Mouse (Mus musculus): ENCODE results near the gene Mcoln2.

Gene Mcoln2

DNA sequence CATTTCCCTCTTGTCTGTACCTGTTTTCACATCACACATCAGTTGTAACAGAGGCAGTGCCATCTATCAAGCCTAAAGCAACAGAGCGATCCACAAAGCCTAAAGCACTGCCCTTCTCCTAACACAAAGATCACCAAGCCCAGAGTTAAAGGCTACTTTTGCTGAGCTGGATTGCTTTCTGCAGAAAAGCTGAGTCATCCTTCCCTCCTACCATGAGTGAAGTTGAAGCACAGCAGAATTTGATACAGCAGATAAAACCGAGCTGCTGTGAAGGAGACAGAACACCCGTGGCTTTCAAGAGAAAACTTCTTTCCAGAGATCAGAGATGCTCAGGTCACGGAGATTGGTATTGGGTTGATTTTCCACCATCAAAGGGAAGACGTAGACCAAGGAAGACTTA is 3.5 kb upstream of the Mcoln2 start:
- DNase-seq, result no peak

GRCm38 (mm10) chr3:146150058-146150400 is 396 bp downstream of the Mcoln2 start:
- DNase-seq, result peak; percentile 9

DNA sequence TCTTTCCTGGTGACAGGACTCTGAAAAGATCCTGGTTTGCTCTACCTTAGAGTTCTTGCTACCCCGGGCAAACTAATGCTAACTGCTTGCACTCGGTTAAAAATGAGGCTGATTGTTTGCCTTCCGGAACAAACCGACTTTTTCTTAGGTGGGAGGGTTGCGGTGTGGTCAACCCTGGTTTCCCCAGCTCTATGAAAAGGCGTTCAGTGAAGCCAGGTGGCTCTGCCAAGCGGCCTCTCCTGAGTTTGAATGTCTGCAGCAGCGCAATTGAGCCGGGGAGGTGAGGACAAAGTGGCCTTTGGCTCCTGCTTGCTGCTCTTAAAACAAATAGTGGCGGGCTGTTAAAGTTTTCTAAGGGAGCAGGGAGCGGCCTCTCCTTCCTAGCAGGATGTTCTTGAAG is 927 bp downstream of the Mcoln2 start:
- DNase-seq, result peak; percentile 49

GRCm38 (mm10) chr3:146151328-146151727 is 1.7 kb downstream of the Mcoln2 start:
- DNase-seq, result no peak

- DNase-seq, result no peak
Observed at GRCm38 (mm10) chr3:146151755-146152154, 2.1 kb downstream of the Mcoln2 start.

GRCm38 (mm10) chr3:146152348-146152747 is 2.7 kb downstream of the Mcoln2 start:
- no peak for DNase-seq

DNA sequence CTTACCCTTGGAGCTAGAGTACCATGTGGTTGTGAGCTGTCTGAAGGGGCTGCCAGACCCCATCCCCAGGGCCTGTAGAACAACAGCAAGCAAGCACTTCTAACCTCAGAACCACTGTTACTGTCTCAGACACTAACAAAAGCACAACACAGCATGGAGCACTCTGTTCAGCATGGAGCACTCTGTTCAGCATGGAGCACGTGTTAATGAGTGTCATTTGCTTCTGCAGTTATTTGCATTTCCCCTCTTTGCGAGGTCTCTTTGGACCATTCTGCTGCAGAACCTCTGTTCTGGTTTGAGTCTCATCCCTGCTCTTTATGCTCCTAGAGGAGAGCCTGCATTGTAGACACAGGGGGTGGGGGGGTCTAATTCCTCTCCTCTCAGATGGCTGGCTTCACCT is 3.3 kb downstream of the Mcoln2 start:
- no peak for DNase-seq

- no peak for DNase-seq
Observed at GRCm38 (mm10) chr3:146153862-146154611, 4.4 kb downstream of the Mcoln2 start.

DNA sequence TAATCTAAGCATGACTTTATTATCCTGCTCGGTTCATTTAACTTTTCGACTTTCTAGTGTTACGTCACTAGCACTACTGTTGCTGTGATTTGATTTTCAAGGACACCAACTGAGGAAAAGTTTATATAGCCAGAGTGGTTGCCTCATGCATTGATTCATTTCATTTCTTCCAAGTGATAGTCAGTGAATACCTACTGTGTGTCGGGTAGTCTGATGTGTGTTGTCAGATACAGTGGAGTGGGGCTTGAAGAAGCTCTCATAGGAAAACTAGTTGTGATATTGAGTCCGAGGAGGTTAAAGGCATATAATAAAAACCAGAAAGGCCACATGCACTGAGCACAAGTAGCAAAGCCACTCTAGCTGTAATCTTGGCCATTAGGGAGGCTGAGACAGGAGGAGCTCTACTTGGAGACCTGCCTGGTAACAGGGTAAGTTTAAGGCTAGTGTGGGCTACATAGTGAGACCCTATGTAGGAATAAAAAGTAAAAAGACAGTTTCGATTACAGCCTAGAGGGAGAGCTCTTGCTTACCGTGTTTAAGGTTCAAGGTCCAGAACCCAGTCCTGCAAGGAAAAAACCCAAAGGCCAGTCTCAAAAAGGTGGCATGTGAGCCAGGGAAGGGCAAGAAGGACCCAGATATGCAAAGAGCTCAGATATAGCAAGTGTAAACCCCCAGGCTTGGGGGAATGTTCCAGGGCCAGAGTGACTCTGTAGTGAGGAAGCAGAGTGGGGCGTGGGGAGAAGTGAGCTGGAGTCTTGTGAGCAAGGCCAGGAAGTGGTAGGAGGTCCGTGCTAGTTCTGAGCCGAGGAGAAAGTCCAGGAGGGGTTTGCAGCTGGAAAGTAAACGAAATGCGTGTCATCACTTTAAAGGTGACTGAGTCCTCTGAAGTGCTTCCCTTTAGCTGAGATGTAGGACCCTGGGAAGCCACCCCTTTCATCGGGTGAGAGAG is 6.3 kb downstream of the Mcoln2 start:
- no peak for DNase-seq

DNA sequence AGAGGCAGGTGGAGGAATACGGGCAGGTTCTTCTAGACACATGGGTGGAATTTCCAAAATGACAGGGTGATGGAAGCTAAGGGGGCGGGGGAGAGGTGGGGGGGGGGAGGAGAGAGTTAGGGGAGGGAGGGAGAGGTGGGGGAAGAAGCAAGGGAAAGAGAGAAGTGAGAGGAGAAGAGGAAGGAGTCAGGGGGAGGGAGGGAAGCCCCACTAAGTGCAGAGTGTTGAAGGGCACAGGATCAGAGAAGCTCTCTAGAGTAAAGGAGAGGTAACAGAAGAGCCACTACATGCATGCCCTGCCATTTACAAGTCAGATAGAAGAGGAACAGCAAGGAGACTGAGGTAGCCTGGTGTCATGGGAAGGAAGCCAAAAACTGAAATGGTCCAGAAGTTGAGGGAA is 7.2 kb downstream of the Mcoln2 start:
- DNase-seq, result no peak

- no peak for DNase-seq
Observed at GRCm38 (mm10) chr3:146158039-146158438, 8.4 kb downstream of the Mcoln2 start.

GRCm38 (mm10) chr3:146159360-146159759 is 9.7 kb downstream of the Mcoln2 start:
- no peak for DNase-seq

GRCm38 (mm10) chr3:146162197-146162596 is 12.6 kb downstream of the Mcoln2 start:
- no peak for DNase-seq

- DNase-seq, result no peak
Observed at GRCm38 (mm10) chr3:146169356-146169755, 19.7 kb downstream of the Mcoln2 start.

DNA sequence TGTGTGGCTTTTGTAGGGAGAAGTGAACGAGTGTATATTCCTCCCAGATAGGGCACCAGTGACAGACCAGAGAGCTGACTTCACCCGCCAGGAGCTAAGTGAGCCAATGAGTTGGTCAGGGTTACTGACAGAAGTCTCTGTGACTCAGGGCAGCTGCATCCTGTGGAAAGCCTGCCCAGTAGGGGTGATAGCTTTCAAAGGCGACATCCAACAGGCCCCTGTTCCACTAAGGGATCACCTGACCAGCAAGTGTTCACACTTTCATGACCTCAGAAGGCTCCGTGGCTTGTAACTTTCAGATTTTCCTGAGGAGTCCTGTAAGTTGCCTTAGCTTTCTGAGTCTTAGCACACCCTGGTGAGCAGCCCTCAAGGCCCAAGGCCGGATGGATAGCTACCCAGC is 23.4 kb downstream of the Mcoln2 start:
- DNase-seq, result no peak

DNA sequence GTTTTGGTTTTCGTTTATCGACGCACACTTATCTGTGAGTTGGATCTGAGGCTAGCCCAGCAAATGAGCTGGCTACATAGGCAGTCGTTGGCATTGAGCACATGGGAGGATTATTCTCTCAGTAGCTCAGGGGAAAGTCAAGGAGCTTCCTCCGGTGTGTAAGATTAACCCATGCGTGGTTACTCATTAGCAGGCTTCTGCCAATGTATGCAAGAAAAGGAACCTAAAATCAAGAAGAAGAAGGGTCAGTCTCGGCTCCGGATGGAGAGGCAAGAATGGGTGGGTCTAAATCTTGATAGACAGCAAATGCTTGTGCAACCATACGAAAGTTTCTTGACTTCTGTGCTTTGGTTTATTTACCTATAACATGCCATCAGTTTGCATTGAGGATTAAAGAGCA is 24.6 kb downstream of the Mcoln2 start:
- DNase-seq, result peak; percentile 32

DNA sequence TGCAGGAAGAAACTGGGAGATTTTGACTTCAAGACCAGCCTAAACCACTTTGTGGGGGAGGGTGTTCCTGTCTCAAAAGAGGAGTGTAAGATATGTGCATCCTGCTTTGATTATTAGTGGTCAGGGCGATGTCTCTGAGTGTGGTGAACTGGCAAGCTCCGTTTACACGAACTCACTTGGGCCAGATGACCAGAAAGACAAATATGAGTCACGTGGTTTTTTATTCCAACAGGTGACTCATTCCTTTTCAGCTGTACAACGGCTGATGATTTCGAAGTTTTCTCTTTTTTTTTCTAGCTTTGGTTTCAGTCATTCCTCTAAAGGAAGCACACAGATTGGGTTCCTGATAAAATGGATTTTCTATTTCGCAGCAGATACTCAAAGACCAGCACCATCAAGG is 27.7 kb downstream of the Mcoln2 start:
- no peak for DNase-seq

DNA sequence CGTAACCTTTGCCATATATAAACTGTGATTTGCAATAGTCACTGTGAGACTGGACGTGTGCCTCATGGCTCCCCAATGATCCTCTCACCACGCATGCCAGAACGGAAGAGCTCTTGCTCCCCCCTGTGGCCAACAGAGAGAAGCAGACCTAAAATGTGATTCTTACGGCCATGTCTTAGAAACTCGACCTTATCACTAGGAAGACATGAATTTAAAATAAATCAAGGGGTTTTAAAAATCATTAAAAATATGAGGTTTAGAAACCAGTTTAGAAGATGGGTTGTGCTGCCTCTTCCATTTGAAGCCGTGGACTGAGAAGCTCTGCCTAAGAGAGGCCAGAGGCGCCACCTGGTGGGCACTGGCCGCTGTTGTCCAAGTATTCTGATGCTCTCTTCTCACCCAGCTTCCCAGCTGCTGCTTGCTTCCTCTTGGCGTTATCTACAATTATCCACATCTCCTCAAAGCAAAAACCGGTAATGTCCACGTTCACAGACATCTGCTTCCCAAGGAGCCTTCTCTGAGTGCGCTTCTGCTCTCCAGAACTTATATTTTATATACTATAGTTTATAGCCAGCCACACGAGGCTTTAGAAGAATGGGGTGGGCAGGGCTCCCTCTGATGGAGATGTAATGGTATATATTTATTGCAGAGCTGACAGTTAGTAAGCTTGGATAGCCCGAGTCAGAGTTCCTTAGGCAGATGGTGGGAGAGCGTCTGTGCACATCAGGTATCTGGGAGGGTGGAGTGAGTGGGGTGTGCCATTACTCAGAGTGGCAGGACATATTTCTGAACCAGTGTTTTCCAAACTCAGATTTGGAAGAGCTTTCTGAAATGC is 28.3 kb downstream of the Mcoln2 start:
- DNase-seq, result peak; percentile 80

GRCm38 (mm10) chr3:146180341-146180740 is 30.7 kb downstream of the Mcoln2 start:
- DNase-seq, result no peak

DNA sequence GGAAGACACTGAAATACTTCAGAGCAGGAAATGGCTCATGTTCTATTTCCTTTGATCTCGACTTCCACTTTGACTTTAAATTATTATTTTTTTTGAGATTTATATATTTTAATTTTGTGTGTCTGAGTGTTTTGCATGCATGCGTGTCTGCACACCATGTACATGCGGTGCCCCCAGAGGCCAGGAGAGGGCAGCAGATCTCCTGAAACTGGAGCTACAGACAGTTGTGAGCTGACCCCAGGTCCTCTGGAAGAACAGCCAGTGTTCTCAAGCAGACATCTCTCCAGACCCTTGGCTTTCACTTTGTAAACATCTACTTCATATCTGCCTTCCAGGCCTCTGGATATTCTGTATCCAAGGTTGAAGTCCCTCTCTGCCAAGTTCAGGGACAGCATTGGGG is 31.4 kb downstream of the Mcoln2 start:
- DNase-seq, result peak; percentile 71

DNA sequence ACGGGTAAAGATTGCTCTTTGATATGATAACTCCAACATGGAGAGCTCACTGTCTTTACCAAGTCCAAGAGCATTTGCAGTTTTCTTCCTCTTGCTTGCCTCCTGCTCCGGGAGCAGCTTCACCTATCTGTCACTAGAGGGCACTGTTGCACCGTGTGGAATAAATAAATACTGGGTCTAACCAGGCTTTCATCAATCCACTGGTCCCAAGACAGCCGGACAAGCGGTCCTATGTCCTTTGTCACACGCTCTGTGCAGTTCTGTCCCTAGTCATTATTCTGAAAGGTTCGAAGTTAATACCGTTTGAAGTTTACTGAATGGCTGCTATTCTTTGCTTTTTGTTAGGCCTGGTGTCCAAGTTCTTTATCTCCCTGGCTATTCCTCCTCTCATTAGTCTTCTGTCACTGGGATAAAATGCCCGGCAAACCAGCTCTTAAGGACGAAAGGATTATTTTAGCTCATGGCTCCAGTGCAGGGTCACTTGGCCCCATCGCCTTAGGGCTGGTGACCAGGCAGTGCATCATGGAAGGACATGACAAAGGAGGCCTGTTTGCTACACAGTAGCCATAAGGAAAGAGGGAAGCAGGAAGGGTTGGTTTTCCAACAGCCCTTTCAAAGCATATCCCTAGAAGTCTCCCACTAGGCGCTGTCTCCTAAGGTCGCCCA is 35.5 kb downstream of the Mcoln2 start:
- peak; percentile 79 for DNase-seq

DNA sequence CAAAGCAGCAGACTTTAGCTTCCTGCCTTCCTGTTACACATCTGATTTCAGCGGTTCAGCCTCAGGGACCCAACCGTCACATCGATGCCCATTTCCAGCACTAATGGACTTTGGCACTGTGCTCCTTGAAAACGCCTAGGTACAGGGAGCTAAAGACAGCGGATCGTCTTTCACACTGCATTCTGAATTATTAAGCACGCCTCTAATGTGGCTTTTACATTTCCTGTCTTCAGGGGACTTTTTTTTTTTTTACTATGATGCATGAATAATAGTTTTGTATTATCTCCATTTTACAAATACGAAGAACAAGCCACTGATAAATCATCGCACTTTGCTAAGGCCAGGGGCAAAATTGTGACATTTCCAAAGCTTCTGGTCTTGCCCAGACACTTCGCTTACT is 36.4 kb downstream of the Mcoln2 start:
- no peak for DNase-seq

- no peak for DNase-seq
Observed at GRCm38 (mm10) chr3:146189933-146190332, 40.3 kb downstream of the Mcoln2 start.

Measured in kidney, adult 9 months (tissue).